Mouse (Mus musculus): ENCODE data around the gene P4ha2. TPM values are rescaled to one million over a fixed set of nuclear protein-coding genes. Genes with fewer than 3 reads are reported as not detected.

P4ha2 gene
- polyA plus RNA-seq, 1 experiment from 2014 or later, result 18.4 TPM

DNA sequence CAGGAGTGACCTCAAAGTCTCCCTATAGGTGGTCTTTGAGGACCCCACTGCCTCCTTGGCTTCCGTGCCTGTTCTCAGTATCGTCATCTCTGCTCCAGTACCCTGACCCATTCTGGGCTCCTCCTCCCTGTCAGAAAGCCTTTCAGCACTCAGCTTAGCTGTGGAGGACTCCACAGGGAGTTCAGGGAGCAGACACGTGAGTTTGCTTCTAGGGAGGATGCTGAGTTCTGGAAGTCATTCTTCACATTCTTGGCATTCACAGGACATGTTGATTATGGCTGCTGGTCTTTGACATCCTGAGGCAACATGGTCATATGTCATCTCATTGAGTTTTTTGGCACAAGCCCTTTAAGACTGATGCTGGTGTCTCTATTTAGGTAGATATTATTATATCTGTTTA, 16.0 kb downstream of the P4ha2 start:
- WGBS, result 59% methylated on average over 3 of the region's 3 CpGs
- H3K27me3 ChIP-seq (ENCODE audit: control insufficient read depth, insufficient read depth, low read length), result no peaks in the 10 kb centered on the region
- H3K9me3 ChIP-seq (ENCODE audit: control insufficient read depth, low read length), result no peaks in the 10 kb centered on the region

DNA sequence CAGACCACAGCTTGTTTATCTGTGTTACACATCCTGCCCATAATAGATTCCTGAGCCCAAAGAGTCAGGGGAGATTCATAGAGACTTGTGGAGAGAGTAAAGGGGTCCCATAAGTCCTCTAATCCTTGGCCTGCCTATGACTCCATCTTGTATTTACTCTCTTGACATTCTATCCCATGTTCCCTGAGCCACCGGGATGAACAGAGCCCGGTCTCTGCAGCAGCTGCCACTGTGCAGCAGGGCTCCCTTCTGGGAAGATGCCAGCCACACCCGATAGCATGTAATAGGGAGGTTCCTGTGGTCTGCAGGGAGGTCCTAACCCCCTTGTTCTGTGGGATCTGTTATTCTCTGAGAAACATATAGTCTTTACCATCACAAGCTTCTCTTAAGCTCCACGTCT, 16.5 kb downstream of the P4ha2 start:
- H3K27ac ChIP-seq (ENCODE audit: low read depth, low read length), result no peak overlapping the region
- no peaks in the 10 kb centered on the region for H3K9me3 ChIP-seq (ENCODE audit: control insufficient read depth, low read length)
- H3K36me3 ChIP-seq (ENCODE audit: control insufficient read depth, insufficient read depth, low read length), result no peaks in the 10 kb centered on the region
- DNase-seq (ENCODE audit: low spot score) (no peak), ATAC-seq (ENCODE audit: insufficient read depth, low FRiP score, low TSS enrichment) (no peak)
- H3K9ac ChIP-seq (ENCODE audit: low read length), result no peak overlapping the region
- 87% methylated on average over 4 of the region's 4 CpGs for WGBS
- H3K4me1 ChIP-seq (ENCODE audit: control insufficient read depth, insufficient read depth, low read length), result peaks cover 13% of the 10 kb centered on the region
- no peak overlapping the region for H3K4me2 ChIP-seq (ENCODE audit: low read depth)
- no peaks in the 10 kb centered on the region for H3K27me3 ChIP-seq (ENCODE audit: control insufficient read depth, insufficient read depth, low read length)
- no peak overlapping the region for H3K4me3 ChIP-seq (ENCODE audit: low read depth, low read length)

More for the DNA sequence above, 16.0 kb downstream of the P4ha2 start:
- Histone ChIP-seq H3K9ac (ENCODE audit: low read length) (no peak overlapping the region), H3K36me3 (ENCODE audit: control insufficient read depth, insufficient read depth, low read length) (no peaks in the 10 kb centered on the region), H3K4me3 (ENCODE audit: low read depth, low read length) (no peak overlapping the region), H3K4me2 (ENCODE audit: low read depth) (no peak overlapping the region), H3K27ac (ENCODE audit: low read depth, low read length) (no peak overlapping the region), H3K4me1 (ENCODE audit: control insufficient read depth, insufficient read depth, low read length) (peaks cover 13% of the 10 kb centered on the region)
- no peak for ATAC-seq (ENCODE audit: insufficient read depth, low FRiP score, low TSS enrichment)
- DNase-seq (ENCODE audit: low spot score), result no peak

DNA sequence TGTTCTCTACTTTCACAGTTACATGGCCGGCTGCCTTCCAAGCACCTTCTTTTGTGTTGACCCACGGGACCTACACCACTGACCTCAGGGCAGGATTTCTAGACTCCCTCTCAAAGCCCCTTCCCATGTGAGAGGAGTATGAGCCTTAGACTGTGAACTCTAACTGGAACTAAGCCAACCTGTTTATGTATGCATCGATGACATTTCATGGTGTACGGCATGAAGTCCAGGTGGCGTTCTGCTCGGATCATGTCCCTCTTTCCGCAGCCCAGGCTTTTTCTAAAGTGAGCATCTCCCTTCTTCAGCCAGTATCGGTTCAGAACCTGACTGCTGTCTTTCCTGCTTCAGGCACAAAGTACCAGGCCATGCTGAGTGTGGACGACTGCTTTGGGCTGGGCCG, 17.2 kb downstream of the P4ha2 start:
- H3K4me1 ChIP-seq (ENCODE audit: control insufficient read depth, insufficient read depth, low read length), result peaks cover 13% of the 10 kb centered on the region
- no peak overlapping the region for H3K27ac ChIP-seq (ENCODE audit: low read depth, low read length)
- H3K36me3 ChIP-seq (ENCODE audit: control insufficient read depth, insufficient read depth, low read length), result no peaks in the 10 kb centered on the region
- no peak overlapping the region for H3K4me2 ChIP-seq (ENCODE audit: low read depth)
- no peak for ATAC-seq (ENCODE audit: insufficient read depth, low FRiP score, low TSS enrichment)
- no peaks in the 10 kb centered on the region for H3K27me3 ChIP-seq (ENCODE audit: control insufficient read depth, insufficient read depth, low read length)
- 91% methylated on average over 10 of the region's 10 CpGs for WGBS
- no peaks in the 10 kb centered on the region for H3K9me3 ChIP-seq (ENCODE audit: control insufficient read depth, low read length)
- no peak overlapping the region for H3K9ac ChIP-seq (ENCODE audit: low read length)
- no peak overlapping the region for H3K4me3 ChIP-seq (ENCODE audit: low read depth, low read length)
- no peak for DNase-seq (ENCODE audit: low spot score)

DNA sequence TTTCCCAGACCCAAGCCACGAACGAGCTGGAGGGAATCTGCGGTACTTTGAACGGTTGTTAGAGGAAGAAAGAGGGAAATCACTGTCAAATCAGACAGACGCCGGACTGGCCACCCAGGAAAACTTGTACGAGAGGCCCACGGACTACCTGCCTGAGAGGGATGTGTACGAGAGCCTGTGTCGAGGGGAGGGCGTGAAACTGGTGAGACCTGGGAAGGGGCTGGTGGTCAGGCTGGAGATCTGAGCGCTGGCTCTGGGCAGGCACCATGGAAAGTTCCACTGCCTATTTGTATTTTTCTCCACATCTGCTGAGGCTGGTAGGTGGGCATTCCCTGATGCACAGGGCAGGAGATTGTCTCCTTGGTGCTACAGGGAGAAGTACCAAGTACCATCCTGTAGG, 19.2 kb downstream of the P4ha2 start:
- H3K36me3 ChIP-seq (ENCODE audit: control insufficient read depth, insufficient read depth, low read length), result no peaks in the 10 kb centered on the region
- H3K9me3 ChIP-seq (ENCODE audit: control insufficient read depth, low read length), result no peaks in the 10 kb centered on the region
- ATAC-seq (ENCODE audit: insufficient read depth, low FRiP score, low TSS enrichment) (no peak), DNase-seq (ENCODE audit: low spot score) (no peak)
- H3K27ac ChIP-seq (ENCODE audit: low read depth, low read length), result no peak overlapping the region
- H3K4me2 ChIP-seq (ENCODE audit: low read depth), result no peak overlapping the region
- H3K4me3 ChIP-seq (ENCODE audit: low read depth, low read length), result no peak overlapping the region
- H3K9ac ChIP-seq (ENCODE audit: low read length), result no peak overlapping the region
- 88% methylated on average over 12 of the region's 12 CpGs for WGBS
- H3K27me3 ChIP-seq (ENCODE audit: control insufficient read depth, insufficient read depth, low read length), result no peaks in the 10 kb centered on the region
- no peaks in the 10 kb centered on the region for H3K4me1 ChIP-seq (ENCODE audit: control insufficient read depth, insufficient read depth, low read length)

GRCm38 (mm10) chr11:54119740-54120360, 20.0 kb downstream of the P4ha2 start:
- WGBS, result 89% methylated on average over 13 of the region's 13 CpGs
- H3K9me3 ChIP-seq (ENCODE audit: control insufficient read depth, low read length), result no peaks in the 10 kb centered on the region
- H3K27ac ChIP-seq (ENCODE audit: low read depth, low read length), result no peak overlapping the region
- no peaks in the 10 kb centered on the region for H3K4me1 ChIP-seq (ENCODE audit: control insufficient read depth, insufficient read depth, low read length)
- DNase-seq (ENCODE audit: low spot score), result no peak
- no peak overlapping the region for H3K4me2 ChIP-seq (ENCODE audit: low read depth)
- H3K36me3 ChIP-seq (ENCODE audit: control insufficient read depth, insufficient read depth, low read length), result no peaks in the 10 kb centered on the region
- H3K27me3 ChIP-seq (ENCODE audit: control insufficient read depth, insufficient read depth, low read length), result no peaks in the 10 kb centered on the region
- H3K9ac ChIP-seq (ENCODE audit: low read length), result no peak overlapping the region
- ATAC-seq (ENCODE audit: insufficient read depth, low FRiP score, low TSS enrichment), result no peak
- no peak overlapping the region for H3K4me3 ChIP-seq (ENCODE audit: low read depth, low read length)

DNA sequence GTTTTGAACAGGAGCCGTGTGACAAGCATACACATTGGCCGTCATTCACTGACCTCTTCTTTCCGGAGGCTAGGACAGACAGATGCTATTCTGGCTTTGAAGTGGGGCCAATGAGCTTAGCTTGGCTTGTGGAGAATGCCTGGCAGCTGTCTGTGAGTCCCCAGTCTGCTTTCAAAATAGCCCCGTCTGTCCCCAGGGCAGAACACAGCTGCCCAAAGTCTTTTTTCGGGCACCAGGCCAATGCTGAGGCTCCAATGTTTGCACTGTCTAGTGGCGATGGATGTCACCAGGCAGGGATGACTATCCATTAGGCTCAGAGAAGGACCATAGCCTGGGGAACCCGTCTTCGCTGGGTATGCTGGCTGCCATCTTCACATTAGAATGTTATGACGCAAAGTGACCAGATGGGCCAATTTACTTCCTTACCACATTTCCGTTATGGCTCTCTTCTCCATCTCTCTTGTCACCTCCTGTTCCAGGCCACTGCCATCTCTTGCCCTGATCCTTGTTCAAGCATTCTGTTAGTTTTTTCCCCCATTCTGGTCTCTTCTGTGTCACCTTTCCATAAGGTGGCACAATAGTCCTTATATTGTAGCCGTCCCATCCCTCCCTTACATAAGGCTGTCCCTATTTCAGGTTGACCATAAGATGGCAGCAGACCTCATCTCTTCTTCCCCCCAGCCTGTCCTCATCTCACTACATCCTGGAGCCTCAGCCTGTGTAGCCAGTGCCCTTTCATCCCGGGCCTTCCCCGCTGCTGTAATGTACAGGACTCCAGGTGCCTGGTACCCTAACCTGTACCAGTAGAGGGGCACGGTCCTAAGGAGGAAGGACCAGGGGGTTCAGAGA, 22.7 kb downstream of the P4ha2 start:
- Histone ChIP-seq H3K36me3 (ENCODE audit: control insufficient read depth, insufficient read depth, low read length) (no peaks in the 10 kb centered on the region), H3K27me3 (ENCODE audit: control insufficient read depth, insufficient read depth, low read length) (no peaks in the 10 kb centered on the region), H3K4me3 (ENCODE audit: low read depth, low read length) (no peak overlapping the region), H3K4me2 (ENCODE audit: low read depth) (no peak overlapping the region), H3K4me1 (ENCODE audit: control insufficient read depth, insufficient read depth, low read length) (no peaks in the 10 kb centered on the region), H3K9ac (ENCODE audit: low read length) (no peak overlapping the region), H3K27ac (ENCODE audit: low read depth, low read length) (no peak overlapping the region), H3K9me3 (ENCODE audit: control insufficient read depth, low read length) (no peaks in the 10 kb centered on the region)
- DNase-seq (ENCODE audit: low spot score) (peak; percentile 31), ATAC-seq (ENCODE audit: insufficient read depth, low FRiP score, low TSS enrichment) (no peak)
- WGBS, result 70% methylated on average over 14 of the region's 14 CpGs

DNA sequence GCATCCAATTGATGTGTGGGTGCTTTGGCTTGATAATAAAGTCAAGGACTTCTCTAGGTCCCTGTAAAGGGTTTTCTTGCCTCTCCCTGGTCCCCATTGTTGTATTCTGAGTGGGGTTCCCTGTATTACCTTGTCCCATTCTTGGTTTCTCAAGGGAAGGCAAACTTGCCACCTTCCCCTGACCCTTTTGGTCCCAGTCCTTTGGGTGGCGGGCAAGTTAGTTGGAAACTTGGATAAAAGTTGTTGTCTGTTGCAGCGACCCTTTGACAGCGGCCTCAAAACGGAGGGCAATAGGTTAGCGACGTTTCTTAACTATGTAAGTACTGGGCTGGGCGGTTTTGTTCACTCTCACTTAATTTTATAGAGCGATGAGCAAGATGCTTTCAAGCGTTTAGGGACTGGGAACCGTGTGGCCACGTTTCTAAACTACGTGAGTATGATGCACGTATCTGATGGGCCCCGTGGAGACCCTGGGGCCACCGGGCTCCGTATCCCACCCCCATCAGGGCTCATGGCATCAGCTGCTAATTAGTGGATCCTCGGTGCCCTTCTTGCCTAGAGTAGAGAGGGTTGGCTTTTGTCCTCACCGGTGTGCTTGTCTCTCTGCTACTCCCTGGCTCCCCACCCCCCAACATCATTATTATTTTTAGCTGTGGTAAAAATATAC, 26.2 kb downstream of the P4ha2 start:
- H3K36me3 ChIP-seq (ENCODE audit: control insufficient read depth, insufficient read depth, low read length), result no peaks in the 10 kb centered on the region
- whole genome bisulfite sequencing, result 79% methylated on average over 18 of the region's 18 CpGs
- H3K4me1 ChIP-seq (ENCODE audit: control insufficient read depth, insufficient read depth, low read length), result no peaks in the 10 kb centered on the region
- no peak overlapping the region for H3K4me2 ChIP-seq (ENCODE audit: low read depth)
- H3K9me3 ChIP-seq (ENCODE audit: control insufficient read depth, low read length), result no peaks in the 10 kb centered on the region
- H3K4me3 ChIP-seq (ENCODE audit: low read depth, low read length), result no peak overlapping the region
- DNase-seq (ENCODE audit: low spot score), result no peak
- ATAC-seq (ENCODE audit: insufficient read depth, low FRiP score, low TSS enrichment), result no peak
- no peak overlapping the region for H3K27ac ChIP-seq (ENCODE audit: low read depth, low read length)
- H3K27me3 ChIP-seq (ENCODE audit: control insufficient read depth, insufficient read depth, low read length), result no peaks in the 10 kb centered on the region
- no peak overlapping the region for H3K9ac ChIP-seq (ENCODE audit: low read length)

GRCm38 (mm10) chr11:54126654-54127374, 26.9 kb downstream of the P4ha2 start:
- no peaks in the 10 kb centered on the region for H3K9me3 ChIP-seq (ENCODE audit: control insufficient read depth, low read length)
- no peak for DNase-seq (ENCODE audit: low spot score)
- H3K36me3 ChIP-seq (ENCODE audit: control insufficient read depth, insufficient read depth, low read length), result no peaks in the 10 kb centered on the region
- no peaks in the 10 kb centered on the region for H3K27me3 ChIP-seq (ENCODE audit: control insufficient read depth, insufficient read depth, low read length)
- H3K4me3 ChIP-seq (ENCODE audit: low read depth, low read length), result no peak overlapping the region
- ATAC-seq (ENCODE audit: insufficient read depth, low FRiP score, low TSS enrichment), result no peak
- H3K4me2 ChIP-seq (ENCODE audit: low read depth), result no peak overlapping the region
- H3K9ac ChIP-seq (ENCODE audit: low read length), result no peak overlapping the region
- H3K4me1 ChIP-seq (ENCODE audit: control insufficient read depth, insufficient read depth, low read length), result no peaks in the 10 kb centered on the region
- H3K27ac ChIP-seq (ENCODE audit: low read depth, low read length), result no peak overlapping the region
- 41% methylated on average over 15 of the region's 15 CpGs for WGBS

All from neural tube, embryonic 11.5 days (tissue).